Mouse (Mus musculus): ENCODE results near the gene Mrpl54. TPM values are rescaled to one million over a fixed set of nuclear protein-coding genes. Genes with fewer than 3 reads are reported as not detected.

Gene Mrpl54
- polyA plus RNA-seq, 1 experiment from 2014 or later, result 206 TPM

- H3K27ac ChIP-seq, result peak within 1 kb of the TSS; percentile 85
- ATAC-seq (ENCODE audit: low FRiP score, low read depth), result peak; percentile 94
- H3K27me3 ChIP-seq, result peaks cover 35% of the 10 kb centered on the region
- H3K9ac ChIP-seq, result peak within 1 kb of the TSS; percentile 86
- H3K4me2 ChIP-seq (replicated peaks), result peak within 1 kb of the TSS; percentile 91
- H3K36me3 ChIP-seq, result no peaks in the 10 kb centered on the region
- peaks cover 47% of the 10 kb centered on the region for H3K4me1 ChIP-seq
- no peaks in the 10 kb centered on the region for H3K9me3 ChIP-seq
- H3K4me3 ChIP-seq, result peak within 1 kb of the TSS; percentile 79
- under 1% methylated on average over 76 of the region's 80 CpGs for WGBS
These were observed 26.0 kb upstream of the Mrpl54 start, which contains the start of gene Pip5k1c for GRCm38 (mm10) chr10:81292554-81293333. Gene Pip5k1c, plus strand, starts transcription at chr10:81292963.

- Histone ChIP-seq H3K9me3 (no peaks in the 10 kb centered on the region), H3K36me3 (no peaks in the 10 kb centered on the region), H3K4me3 (peak within 1 kb of the TSS; percentile 79), H3K9ac (peak within 1 kb of the TSS; percentile 50), H3K4me2 (replicated peaks) (peak within 1 kb of the TSS; percentile 91), H3K27me3 (peaks cover 46% of the 10 kb centered on the region), H3K4me1 (peaks cover 42% of the 10 kb centered on the region), H3K27ac (no peak within 1 kb of the TSS)
- WGBS, result 75% methylated on average over 9 of the region's 9 CpGs
- ATAC-seq (ENCODE audit: low FRiP score, low read depth), result no peak
These were observed 24.9 kb upstream of the Mrpl54 start, which contains the start of gene Tjp3 for GRCm38 (mm10) chr10:81291511-81292104. Gene Tjp3, minus strand, starts transcription at chr10:81291581.

- H3K9me3 ChIP-seq, result no peaks in the 10 kb centered on the region
- no peaks in the 10 kb centered on the region for H3K36me3 ChIP-seq
- no peak overlapping the region for H3K27ac ChIP-seq
- no peak for ATAC-seq (ENCODE audit: low FRiP score, low read depth)
- peak overlapping the region; percentile 7 for H3K4me3 ChIP-seq
- peaks cover 42% of the 10 kb centered on the region for H3K4me1 ChIP-seq
- H3K27me3 ChIP-seq, result peaks cover 53% of the 10 kb centered on the region
- peak overlapping the region; percentile 50 for H3K9ac ChIP-seq
- H3K4me2 ChIP-seq (replicated peaks), result peak overlapping the region; percentile 42
- 15% methylated on average over 24 of the region's 24 CpGs for WGBS
These were observed 24.1 kb upstream of the Mrpl54 start for GRCm38 (mm10) chr10:81290698-81291460.

DNA sequence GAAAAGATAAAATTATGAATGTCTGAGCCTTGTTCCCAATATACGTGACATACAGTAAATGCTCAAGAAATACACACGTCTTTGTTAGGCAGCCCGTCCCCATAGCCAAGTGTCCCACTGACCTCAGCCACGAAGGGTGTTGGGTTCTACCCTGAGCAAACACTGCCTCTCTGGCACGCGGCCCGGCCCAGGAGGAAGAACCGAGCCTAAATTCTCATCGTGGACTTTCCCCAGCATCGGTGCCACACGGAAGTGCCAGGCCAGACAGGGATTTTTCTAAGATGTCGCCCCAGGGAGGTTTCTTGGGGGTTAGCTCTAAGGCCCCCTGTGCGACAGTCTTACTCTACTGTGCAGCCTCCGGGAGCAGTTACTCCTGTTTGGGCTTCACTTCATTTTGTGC is 23.1 kb upstream of the Mrpl54 start:
- H3K4me3 ChIP-seq, result no peak overlapping the region
- peaks cover 62% of the 10 kb centered on the region for H3K27me3 ChIP-seq
- H3K27ac ChIP-seq, result no peak overlapping the region
- H3K9ac ChIP-seq, result no peak overlapping the region
- ATAC-seq (ENCODE audit: low FRiP score, low read depth), result no peak
- 65% methylated on average over 14 of the region's 14 CpGs for WGBS
- H3K4me2 ChIP-seq (replicated peaks), result no peak overlapping the region
- H3K9me3 ChIP-seq, result no peaks in the 10 kb centered on the region
- peaks cover 38% of the 10 kb centered on the region for H3K4me1 ChIP-seq
- no peaks in the 10 kb centered on the region for H3K36me3 ChIP-seq

DNA sequence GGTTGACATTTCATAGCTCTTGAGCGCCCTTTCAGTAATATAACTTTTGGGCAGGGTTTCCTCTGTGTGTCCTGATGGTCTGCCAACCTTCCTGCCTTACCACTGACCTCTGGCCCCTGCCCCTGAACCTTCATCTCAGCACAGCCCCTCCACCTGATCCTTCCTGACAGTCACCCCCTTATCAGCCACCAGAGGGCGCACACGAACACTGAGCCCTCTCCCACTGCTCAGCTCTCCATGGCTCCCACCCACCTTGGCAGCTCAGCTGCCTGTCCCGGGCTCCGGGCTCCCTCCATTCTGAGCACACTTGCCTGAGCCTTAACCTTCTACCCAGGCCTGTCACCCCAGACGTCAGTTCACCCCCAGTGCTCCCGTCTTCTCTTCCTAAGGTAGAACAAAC is 22.5 kb upstream of the Mrpl54 start:
- Histone ChIP-seq H3K4me2 (replicated peaks) (no peak overlapping the region), H3K36me3 (no peaks in the 10 kb centered on the region), H3K27ac (no peak overlapping the region), H3K9ac (no peak overlapping the region), H3K4me1 (peaks cover 33% of the 10 kb centered on the region), H3K4me3 (no peak overlapping the region), H3K27me3 (peaks cover 67% of the 10 kb centered on the region), H3K9me3 (no peaks in the 10 kb centered on the region)
- 3% methylated on average over 7 of the region's 7 CpGs for WGBS
- no peak for ATAC-seq (ENCODE audit: low FRiP score, low read depth)

DNA sequence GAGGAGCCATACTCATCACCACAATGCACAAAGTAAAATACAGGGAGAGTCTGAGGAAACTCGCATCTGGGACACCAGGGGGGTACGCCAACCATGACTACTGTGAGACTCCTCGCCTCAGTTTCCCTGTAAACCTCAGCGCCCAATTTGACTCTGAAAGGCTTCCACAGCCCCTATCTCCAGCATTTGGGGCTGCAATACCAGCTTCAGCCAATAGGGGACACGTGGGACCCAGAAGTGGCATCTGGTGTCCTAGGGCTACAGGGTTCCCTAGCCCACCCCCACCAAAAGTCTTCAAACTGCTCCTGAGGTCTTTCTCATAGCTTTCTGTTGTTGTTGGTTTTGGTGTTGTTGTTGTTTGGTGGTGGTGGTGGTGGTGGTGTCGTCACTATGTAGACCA is 21.9 kb upstream of the Mrpl54 start:
- peaks cover 32% of the 10 kb centered on the region for H3K4me1 ChIP-seq
- H3K36me3 ChIP-seq, result no peaks in the 10 kb centered on the region
- no peak overlapping the region for H3K9ac ChIP-seq
- peaks cover 74% of the 10 kb centered on the region for H3K27me3 ChIP-seq
- H3K4me3 ChIP-seq, result no peak overlapping the region
- WGBS, result 24% methylated on average over 6 of the region's 6 CpGs
- no peak for ATAC-seq (ENCODE audit: low FRiP score, low read depth)
- H3K9me3 ChIP-seq, result no peaks in the 10 kb centered on the region
- H3K4me2 ChIP-seq (replicated peaks), result no peak overlapping the region
- no peak overlapping the region for H3K27ac ChIP-seq

- ATAC-seq (ENCODE audit: low FRiP score, low read depth), result no peak
- Histone ChIP-seq H3K27ac (no peak overlapping the region), H3K9me3 (no peaks in the 10 kb centered on the region), H3K4me1 (peaks cover 30% of the 10 kb centered on the region), H3K9ac (no peak overlapping the region), H3K27me3 (peaks cover 84% of the 10 kb centered on the region), H3K4me2 (replicated peaks) (no peak overlapping the region), H3K4me3 (no peak overlapping the region), H3K36me3 (no peaks in the 10 kb centered on the region)
- 56% methylated on average over 8 of the region's 8 CpGs for WGBS
These were observed 20.9 kb upstream of the Mrpl54 start for GRCm38 (mm10) chr10:81287513-81288157.

GRCm38 (mm10) chr10:81286586-81286985 is 19.9 kb upstream of the Mrpl54 start:
- H3K4me2 ChIP-seq (replicated peaks), result no peak overlapping the region; the same call in 1 of the 2 replicates
- H3K27me3 ChIP-seq, result peaks cover 91% of the 10 kb centered on the region
- no peak overlapping the region for H3K27ac ChIP-seq
- H3K4me1 ChIP-seq, result peaks cover 30% of the 10 kb centered on the region
- no peak overlapping the region for H3K4me3 ChIP-seq
- no peak for ATAC-seq (ENCODE audit: low FRiP score, low read depth)
- no peak overlapping the region for H3K9ac ChIP-seq
- WGBS, result 34% methylated on average over 6 of the region's 6 CpGs
- H3K9me3 ChIP-seq, result no peaks in the 10 kb centered on the region
- no peaks in the 10 kb centered on the region for H3K36me3 ChIP-seq

GRCm38 (mm10) chr10:81285694-81286450 is 19.1 kb upstream of the Mrpl54 start:
- no peaks in the 10 kb centered on the region for H3K9me3 ChIP-seq
- peak overlapping the region; percentile 42 for H3K4me3 ChIP-seq
- no peaks in the 10 kb centered on the region for H3K36me3 ChIP-seq
- peak; percentile 42 for ATAC-seq (ENCODE audit: low FRiP score, low read depth)
- H3K27me3 ChIP-seq, result peaks cover 91% of the 10 kb centered on the region
- H3K9ac ChIP-seq, result peak overlapping the region; percentile 53
- WGBS, result 2% methylated on average over 54 of the region's 54 CpGs
- H3K27ac ChIP-seq, result no peak overlapping the region
- H3K4me1 ChIP-seq, result peaks cover 24% of the 10 kb centered on the region
- H3K4me2 ChIP-seq (replicated peaks), result peak overlapping the region; percentile 74

GRCm38 (mm10) chr10:81284719-81285118 is 18.0 kb upstream of the Mrpl54 start:
- Histone ChIP-seq H3K4me2 (replicated peaks) (0 out of 2 replicates have a peak overlapping the region, but pooled peaks have one; percentile 74), H3K27me3 (peaks cover 91% of the 10 kb centered on the region), H3K36me3 (no peaks in the 10 kb centered on the region), H3K27ac (no peak overlapping the region), H3K9ac (no peak overlapping the region), H3K9me3 (no peaks in the 10 kb centered on the region), H3K4me1 (peaks cover 15% of the 10 kb centered on the region), H3K4me3 (peak overlapping the region; percentile 42)
- WGBS, result 7% methylated on average over 17 of the region's 17 CpGs
- ATAC-seq (ENCODE audit: low FRiP score, low read depth), result no peak

- Histone ChIP-seq H3K36me3 (no peaks in the 10 kb centered on the region), H3K4me3 (peak overlapping the region; percentile 2; the same call in 1 of the 2 replicates)
These were observed 17.5 kb upstream of the Mrpl54 start for GRCm38 (mm10) chr10:81284189-81284588.

More at GRCm38 (mm10) chr10:81284189-81284588, 17.5 kb upstream of the Mrpl54 start:
- WGBS, result 29% methylated on average over 6 of the region's 6 CpGs
- H3K9me3 ChIP-seq, result no peaks in the 10 kb centered on the region
- no peak overlapping the region for H3K27ac ChIP-seq
- no peak overlapping the region for H3K9ac ChIP-seq
- H3K27me3 ChIP-seq, result peaks cover 89% of the 10 kb centered on the region
- no peak for ATAC-seq (ENCODE audit: low FRiP score, low read depth)
- H3K4me2 ChIP-seq (replicated peaks), result no peak overlapping the region
- H3K4me1 ChIP-seq, result peaks cover 18% of the 10 kb centered on the region

All from limb, embryonic 13.5 days (tissue).